In genomic region chr9:100461671-100462070, GRCm38 (mm10) we compare ENCODE assay signal across 9 mouse cellular contexts. TPM values are rescaled to one million over a fixed set of nuclear protein-coding genes. Genes with fewer than 3 reads are reported as not detected.
DNase-seq lines count a peak whose midpoint lies in the region; ATAC-seq and TF ChIP-seq lines count a peak whose summit lies in the region.
"Had no signal": no experiment of that assay in that cellular context is flagged by ENCODE, and none has a peak within 500 bp of the region (broad histone marks: within the 10 kb centered on the region; RNA-seq: fewer than 3 reads in every experiment).

No protein-coding gene starts in this region.

- no peak for TF ChIP-seq POLR2A in liver, adult 2 months (IDR thresholded peaks at IDR 0.05; ENCODE audit: extremely low read depth, insufficient read depth, low read length)

- 34% methylated on average over 9 of the region's 9 CpGs for WGBS in liver, adult 2 months
- WGBS in liver, embryonic 11.5 days, result 83% methylated on average over 9 of the region's 9 CpGs
- WGBS in heart, embryonic 15.5 days, result 78% methylated on average over 9 of the region's 9 CpGs
- 93% methylated on average over 9 of the region's 9 CpGs for WGBS in limb, embryonic 10.5 days

- H3K9ac ChIP-seq in liver, adult 2 months (ENCODE audit: low read depth, low read length), result no peak overlapping the region
- H3K9ac ChIP-seq in liver, embryonic 11.5 days (ENCODE audit: low read depth, low read length), result no peak overlapping the region
- H3K9ac ChIP-seq in heart, embryonic 15.5 days, result no peak overlapping the region
- H3K9ac ChIP-seq: heart, embryonic 13.5 days; midbrain, embryonic 12.5 days had no signal

- ATAC-seq in liver, embryonic 11.5 days (replicated peaks; ENCODE audit: low FRiP score), result no peak
- no peak for ATAC-seq in heart, embryonic 15.5 days (replicated peaks; ENCODE audit: insufficient number of reproducible peaks, insufficient read depth, low FRiP score, low read depth)
- ATAC-seq in erythroid progenitor cell, adult 5-6 weeks (replicated peaks; ENCODE audit: low FRiP score, poor library complexity, severe bottlenecking), result no peak

- H3K4me1 ChIP-seq in liver, adult 2 months (ENCODE audit: control insufficient read depth, insufficient read depth, low read length), result no peaks in the 10 kb centered on the region
- no peaks in the 10 kb centered on the region for H3K4me1 ChIP-seq in liver, embryonic 11.5 days (replicated peaks; ENCODE audit: control insufficient read depth, insufficient read depth, low read length)
- peaks cover 4% of the 10 kb centered on the region; the same call in 1 of the 2 replicates for H3K4me1 ChIP-seq in heart, embryonic 15.5 days (replicated peaks)
- no peaks in the 10 kb centered on the region for H3K4me1 ChIP-seq in limb, embryonic 10.5 days
- H3K4me1 ChIP-seq: midbrain, embryonic 12.5 days had no signal

- intact Hi-C loops in left cerebral cortex, postnatal 4 days (cut with DNase I), result no loop called here

- H3K4me2 ChIP-seq in liver, embryonic 11.5 days, result no peak overlapping the region
- no peak overlapping the region for H3K4me2 ChIP-seq in heart, embryonic 15.5 days
- H3K4me2 ChIP-seq: heart, embryonic 13.5 days; midbrain, embryonic 12.5 days had no signal

- no peaks in the 10 kb centered on the region for H3K9me3 ChIP-seq in liver, embryonic 11.5 days (ENCODE audit: control insufficient read depth, low read length)
- no peaks in the 10 kb centered on the region for H3K9me3 ChIP-seq in heart, embryonic 15.5 days (replicated peaks)
- no peaks in the 10 kb centered on the region for H3K9me3 ChIP-seq in limb, embryonic 10.5 days (replicated peaks)
- H3K9me3 ChIP-seq: heart, embryonic 13.5 days; midbrain, embryonic 12.5 days had no signal

- DNase-seq in liver, adult 2 months (ENCODE audit: extremely low read depth, low read depth, low spot score), result peak; percentile 78
- no peak for DNase-seq in liver, embryonic 11.5 days (ENCODE audit: low spot score)
- peak; percentile 89 for DNase-seq in cerebellum, adult 9-10 months
- DNase-seq in left cerebral cortex, postnatal 4 days, result peak; percentile 84
- DNase-seq in limb, embryonic 10.5 days (ENCODE audit: low spot score), result no peak

- TF ChIP-seq CTCF in liver, adult 2 months (IDR thresholded peaks at IDR 0.05; ENCODE audit: low read depth, low read length), result no peak

- no peaks in the 10 kb centered on the region for H3K27me3 ChIP-seq in liver, adult 2 months (ENCODE audit: control insufficient read depth, insufficient read depth, low read length)
- H3K27me3 ChIP-seq in liver, embryonic 11.5 days (replicated peaks; ENCODE audit: control insufficient read depth, insufficient read depth, low read length), result no peaks in the 10 kb centered on the region
- no peaks in the 10 kb centered on the region for H3K27me3 ChIP-seq in heart, embryonic 15.5 days
- H3K27me3 ChIP-seq in limb, embryonic 10.5 days (ENCODE audit: low read depth, poor library complexity, severe bottlenecking), result no peaks in the 10 kb centered on the region
- H3K27me3 ChIP-seq: heart, embryonic 13.5 days; midbrain, embryonic 12.5 days had no signal

- no peak overlapping the region for H3K4me3 ChIP-seq in liver, adult 2 months (ENCODE audit: insufficient read depth, low read depth, low read length)
- no peak overlapping the region for H3K4me3 ChIP-seq in liver, embryonic 11.5 days (ENCODE audit: low read depth, low read length)
- no peak overlapping the region for H3K4me3 ChIP-seq in heart, embryonic 15.5 days
- H3K4me3 ChIP-seq in limb, embryonic 10.5 days, result no peak overlapping the region
- H3K4me3 ChIP-seq: heart, embryonic 13.5 days; midbrain, embryonic 12.5 days had no signal

- H3K36me3 ChIP-seq in liver, adult 2 months (ENCODE audit: control insufficient read depth, insufficient read depth, low read length), result peaks cover 5% of the 10 kb centered on the region; the same call in 1 of the 2 replicates
- no peaks in the 10 kb centered on the region for H3K36me3 ChIP-seq in liver, embryonic 11.5 days (ENCODE audit: control insufficient read depth, insufficient read depth, low read length)
- H3K36me3 ChIP-seq in heart, embryonic 15.5 days, result no peaks in the 10 kb centered on the region
- H3K36me3 ChIP-seq in limb, embryonic 10.5 days, result peaks cover 37% of the 10 kb centered on the region

- no peaks in the 10 kb centered on the region for H3K79me2 ChIP-seq in liver, adult 2 months (ENCODE audit: control insufficient read depth, insufficient read depth, low read length)

- no peak overlapping the region for H3K27ac ChIP-seq in liver, adult 2 months (replicated peaks; ENCODE audit: insufficient read depth, low read depth, low read length)
- H3K27ac ChIP-seq in liver, embryonic 11.5 days (ENCODE audit: low read depth, low read length), result no peak overlapping the region
- peak overlapping the region; percentile 12; the same call in 1 of the 2 replicates for H3K27ac ChIP-seq in heart, embryonic 15.5 days
- no peak overlapping the region for H3K27ac ChIP-seq in limb, embryonic 10.5 days
- H3K27ac ChIP-seq: heart, embryonic 13.5 days; midbrain, embryonic 12.5 days had no signal

RNA-seq across cellular contexts. Expression of gene Il20rb, which starts 24.9 kb away (rescaled TPM):
- 0.40 and 0.83 TPM in 2 replicates for total RNA-seq in liver, adult 2 months (2014; rRNA removed)
- polyA plus RNA-seq in liver, adult 2 months (2012; rRNA removed), result 0.50 and 0.88 TPM in 2 replicates
- polyA plus RNA-seq in liver, embryonic 11.5 days (2014; fragmentation: Nextera tagmentation; extraction: Ambion mirVana), result 0.59 and 0.78 TPM in 2 replicates
- 0.88 and 1.9 TPM in 2 replicates for polyA plus RNA-seq in heart, embryonic 15.5 days (2015; fragmentation: Nextera tagmentation; extraction: Ambion mirVana)
- 1 to 10 TPM; 1.0 to 1.3 TPM for total RNA-seq in left cerebral cortex, postnatal 4 days (2021)
- 1.5 and 1.6 TPM in 2 replicates for polyA plus RNA-seq in limb, embryonic 10.5 days (2016; fragmentation: Nextera tagmentation; extraction: Ambion mirVana)
- total RNA-seq in erythroid progenitor cell, adult 5-6 weeks (2015; ENCODE audit: low replicate concordance), result not detected in 2 replicates
- 0.64 TPM in 1 of 2 replicates, not detected in the other for total RNA-seq in erythroid progenitor cell, adult 5-6 weeks (2017; ENCODE audit: low replicate concordance)

Comparison
In these comparisons a context has a peak if more than half of its experiments do, and no peak if none do; other contexts are left out.
1. DNase-seq: peak in liver, adult 2 months (single experiment), cerebellum, adult 9-10 months (single experiment) and left cerebral cortex, postnatal 4 days (single experiment); none in liver, embryonic 11.5 days (single experiment) and limb, embryonic 10.5 days (single experiment).